Mouse (Mus musculus) urinary bladder, adult 18-20 months (tissue): ENCODE results near the gene Hcls1.

Experiments used
- DNase-seq, 2 experiments: peaks; one replicate each; pipeline ENCODE4 v3.0.0; 2022; ENCODE audit warnings: low spot score in 2 of 2, mixed read lengths in 2 of 2

Gene Hcls1

DNA sequence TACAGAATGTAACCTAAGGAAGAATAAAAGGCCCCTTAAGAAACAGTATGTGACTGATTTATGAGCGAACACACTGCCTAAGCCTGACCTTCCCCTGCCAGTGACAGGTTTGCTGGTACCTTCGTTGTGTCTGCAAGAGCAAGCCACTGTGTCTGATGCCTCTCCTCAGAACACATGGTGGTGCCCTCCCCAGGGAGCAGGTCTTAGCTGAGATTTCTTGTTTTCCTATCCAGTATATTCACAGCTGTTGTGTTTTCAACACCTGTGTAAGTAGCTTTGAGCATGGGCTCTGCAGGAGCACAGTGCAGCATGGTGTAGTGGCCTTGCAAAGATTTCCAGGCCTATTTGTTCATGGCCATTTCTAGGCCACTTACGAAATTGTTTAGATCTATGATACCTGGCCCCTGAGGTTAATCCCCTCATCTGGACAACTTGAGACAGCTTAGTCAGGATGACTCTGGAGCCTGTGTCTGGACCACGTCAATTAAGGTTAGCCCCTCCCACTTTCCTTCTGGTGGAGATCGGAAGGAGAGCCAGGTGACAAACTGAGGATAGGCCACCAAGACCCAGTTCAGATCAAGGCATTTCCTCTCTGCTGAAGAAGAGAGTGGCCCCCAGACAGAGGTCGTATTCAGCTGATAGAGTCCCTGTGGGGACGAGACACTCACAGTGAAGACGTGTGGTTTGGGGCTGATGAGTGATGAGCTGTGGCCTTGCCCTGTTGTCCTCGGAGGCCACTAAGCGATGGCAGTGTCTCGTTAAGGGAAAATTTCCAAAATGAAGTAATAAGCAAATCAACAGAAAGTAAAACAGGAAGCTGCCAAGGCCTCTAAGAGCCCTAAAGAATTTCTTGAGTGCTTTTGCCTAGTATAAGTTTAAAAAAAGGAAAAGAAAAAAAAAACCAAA lies 4.3 kb upstream of the Hcls1 start:
- DNase-seq, result no peak

DNA sequence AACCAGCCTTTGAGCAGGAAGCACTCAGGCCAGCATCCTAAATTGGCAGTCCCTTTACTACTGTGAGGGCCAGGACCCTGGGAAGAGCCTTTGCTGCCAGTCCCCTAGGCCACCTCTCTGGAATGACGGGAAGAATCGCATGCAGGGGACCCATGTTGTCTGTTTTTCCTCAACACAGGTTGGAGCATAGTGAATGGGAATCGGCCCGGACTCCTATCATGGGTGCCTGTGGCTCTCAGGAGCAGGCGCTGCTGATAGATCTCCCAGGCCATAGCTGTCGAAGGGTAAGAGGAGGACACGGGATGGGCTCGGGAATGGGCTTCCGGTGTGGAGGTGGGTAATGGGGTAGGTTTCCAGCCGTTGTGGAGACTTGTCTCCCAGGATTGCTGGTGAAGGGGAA lies 3.4 kb upstream of the Hcls1 start:
- DNase-seq, result no peak

DNA sequence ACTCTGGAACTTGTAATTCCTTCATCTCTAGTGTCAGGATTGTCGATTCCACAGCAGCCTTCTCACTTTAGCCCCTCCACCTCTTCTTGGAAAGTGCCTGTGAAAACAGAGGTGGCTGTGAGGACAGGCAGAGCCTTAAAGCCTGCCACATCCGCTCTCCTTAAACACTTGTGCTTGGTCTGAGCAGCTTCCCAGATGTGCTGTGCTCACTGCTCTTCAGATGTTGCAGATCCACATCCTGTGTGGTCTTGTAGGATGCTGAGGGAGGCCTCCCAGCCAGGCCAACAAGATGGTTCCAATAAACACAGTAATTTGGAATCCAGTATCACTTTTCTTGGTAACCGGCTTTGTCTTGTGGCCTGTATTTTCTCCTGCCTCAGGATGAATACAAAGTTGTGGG lies 2.8 kb upstream of the Hcls1 start:
- no peak for DNase-seq

DNA sequence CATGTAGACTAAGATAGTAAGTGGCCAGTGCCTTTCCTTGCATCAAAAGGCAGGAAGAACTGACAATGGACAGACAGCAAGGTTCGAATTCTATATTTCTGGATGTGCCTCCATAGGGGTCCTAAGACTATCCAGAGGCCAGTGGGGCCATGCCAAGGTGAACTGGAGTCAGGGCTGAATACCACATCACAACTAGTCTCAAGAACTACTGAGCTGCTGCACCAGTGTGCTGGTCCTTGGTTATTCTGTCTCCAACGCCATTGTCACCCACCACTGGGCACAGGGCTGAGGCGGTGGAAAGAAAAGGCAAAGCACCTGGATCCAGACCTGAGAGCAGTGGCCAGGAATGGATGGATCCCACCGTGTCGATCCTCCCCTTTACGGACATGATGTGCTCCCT lies 2.2 kb upstream of the Hcls1 start:
- no peak for DNase-seq

DNA sequence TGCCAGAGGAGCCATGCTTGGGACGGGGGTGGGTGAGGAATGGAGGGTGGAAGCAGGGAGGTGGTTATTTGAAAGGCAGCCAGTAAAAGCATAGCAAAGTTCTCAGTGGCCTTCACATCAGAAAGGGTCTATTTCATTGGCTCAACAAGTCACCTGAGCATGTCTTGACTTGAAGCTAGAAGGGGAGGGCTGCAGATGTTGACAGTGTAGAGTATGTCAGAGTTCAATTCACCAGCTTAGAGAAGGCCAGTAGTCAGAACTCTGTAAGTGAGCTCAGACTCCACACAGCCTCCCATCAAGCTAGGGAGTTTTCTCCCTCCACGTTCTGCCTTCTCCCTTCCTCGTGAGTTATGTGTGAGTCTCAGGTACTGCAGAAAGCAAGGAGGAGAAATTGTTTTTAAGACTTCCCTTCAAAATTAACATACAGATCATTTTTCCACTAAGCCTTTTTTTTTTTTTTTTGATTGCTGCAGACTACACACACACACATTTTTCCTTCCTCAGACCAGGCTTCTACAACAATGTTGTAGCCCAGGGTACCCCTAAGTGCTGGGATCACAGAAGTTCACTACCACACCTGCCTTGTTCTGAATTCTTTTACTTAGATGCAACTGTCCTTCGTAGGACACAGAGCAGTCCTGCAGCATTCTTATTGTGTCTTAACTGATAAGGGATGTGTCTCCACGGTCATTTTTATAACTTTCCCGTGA lies 497 bp upstream of the Hcls1 start:
- peak in 1 of 2 experiments; percentile 31 for DNase-seq

DNA sequence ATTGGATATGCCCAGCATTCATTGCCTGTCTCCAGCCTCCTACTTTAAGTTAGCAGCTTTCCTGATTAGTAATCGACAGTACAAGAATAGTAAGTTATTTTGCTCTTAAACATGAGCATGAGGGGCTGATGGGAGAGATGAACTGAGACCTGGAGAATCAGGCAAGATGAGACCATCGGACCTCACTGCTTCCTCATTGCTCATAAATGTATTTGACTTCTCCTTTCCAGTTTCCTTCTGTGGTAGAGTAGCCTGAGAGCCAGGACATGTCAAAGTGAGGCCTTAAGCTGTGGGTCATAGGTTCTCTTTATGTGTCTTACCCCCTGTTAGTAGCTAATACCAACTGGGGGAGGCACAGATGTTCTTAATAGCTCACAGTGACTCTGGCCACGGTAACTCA lies 1.0 kb downstream of the Hcls1 start:
- no peak for DNase-seq

DNA sequence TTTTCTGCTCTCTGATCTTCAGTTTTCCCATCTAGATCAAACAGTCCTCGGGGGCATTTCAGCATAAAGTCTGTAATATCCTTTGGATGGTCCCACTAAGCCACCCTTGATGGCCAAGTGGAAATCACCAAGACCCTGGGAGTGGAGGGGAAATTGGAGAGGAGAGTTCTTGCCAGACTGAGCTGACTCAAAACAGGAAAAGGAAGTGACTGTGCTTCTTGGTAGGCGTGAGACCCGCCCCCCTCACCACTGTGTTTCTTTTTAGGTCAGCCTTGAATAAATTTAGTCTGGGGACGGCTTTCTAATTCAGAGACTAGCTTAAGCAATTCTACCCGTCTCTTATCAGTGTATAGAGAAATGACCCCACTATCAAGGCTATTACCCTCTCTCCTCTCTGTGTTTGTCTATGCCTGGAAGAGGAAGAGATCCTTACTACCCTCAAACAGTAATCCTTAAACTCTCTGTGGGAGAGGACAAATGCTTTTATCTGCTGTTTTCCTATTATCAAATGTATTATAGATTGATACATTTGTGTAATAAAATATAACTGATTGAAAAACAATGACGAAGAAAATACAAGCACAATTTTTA lies 6.4 kb downstream of the Hcls1 start:
- no peak for DNase-seq

DNA sequence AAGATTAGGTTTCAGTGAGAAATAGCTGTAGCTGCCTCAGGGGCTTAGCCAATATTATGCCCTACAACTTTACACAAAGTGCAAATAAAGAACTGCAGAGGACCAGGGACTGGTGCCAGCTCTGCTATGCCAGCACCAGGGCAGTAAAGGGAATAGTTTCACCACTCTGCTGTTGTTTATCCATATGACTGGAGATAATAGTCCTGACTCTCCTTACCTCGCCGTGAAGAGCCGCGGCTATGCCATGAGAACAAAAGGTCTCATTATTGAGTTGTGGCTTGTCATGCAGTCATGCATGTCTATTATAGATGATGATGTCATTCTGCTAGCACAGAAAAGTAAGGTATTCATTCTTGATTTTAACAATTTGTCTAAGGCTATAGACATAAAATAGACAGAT lies 7.1 kb downstream of the Hcls1 start:
- DNase-seq, result no peak

DNA sequence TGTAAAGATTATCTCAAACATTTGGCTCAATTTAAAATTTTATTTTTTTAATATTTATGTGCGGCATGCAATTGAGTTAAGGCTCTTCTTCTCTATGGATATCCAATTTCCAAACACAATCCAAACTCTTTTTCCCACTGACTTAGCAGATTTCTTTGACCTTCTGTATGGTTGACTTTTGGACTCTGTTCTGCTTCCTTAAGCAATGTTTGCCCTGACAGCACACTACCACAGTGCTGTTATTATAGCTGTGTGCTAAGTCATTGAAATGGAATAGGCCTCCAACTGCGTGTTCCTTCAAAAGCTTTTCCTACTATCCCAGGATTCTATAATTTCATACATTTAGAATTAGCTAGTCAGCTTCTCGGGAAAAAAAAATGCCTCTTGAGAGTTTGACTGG lies 8.8 kb downstream of the Hcls1 start:
- DNase-seq, result no peak

DNA sequence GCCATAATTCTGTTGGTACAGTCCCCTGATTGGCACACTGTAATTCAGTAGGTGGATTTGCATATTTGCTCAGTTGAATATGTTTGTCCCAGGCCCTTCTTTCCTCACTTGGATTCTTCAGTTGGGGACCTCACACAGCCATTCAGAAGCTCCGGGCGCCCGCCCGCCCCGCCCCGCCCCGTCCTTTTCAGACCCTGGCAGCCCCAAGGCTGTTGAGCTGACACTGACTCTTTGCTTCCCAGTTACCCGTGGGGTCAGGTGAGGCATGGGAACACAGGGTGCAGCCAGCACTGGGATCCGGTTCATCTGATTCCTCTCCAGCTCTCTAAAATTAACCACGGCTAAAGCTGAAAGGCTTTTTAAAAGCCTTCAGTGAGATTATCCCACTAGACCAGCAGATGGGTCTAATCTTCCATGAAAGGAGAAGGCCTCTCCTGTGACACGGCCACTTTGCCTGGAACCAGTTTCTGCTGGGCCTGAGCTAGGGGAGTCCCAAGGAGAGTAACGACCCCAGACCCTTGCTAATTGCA lies 10.2 kb downstream of the Hcls1 start:
- DNase-seq, result no peak

DNA sequence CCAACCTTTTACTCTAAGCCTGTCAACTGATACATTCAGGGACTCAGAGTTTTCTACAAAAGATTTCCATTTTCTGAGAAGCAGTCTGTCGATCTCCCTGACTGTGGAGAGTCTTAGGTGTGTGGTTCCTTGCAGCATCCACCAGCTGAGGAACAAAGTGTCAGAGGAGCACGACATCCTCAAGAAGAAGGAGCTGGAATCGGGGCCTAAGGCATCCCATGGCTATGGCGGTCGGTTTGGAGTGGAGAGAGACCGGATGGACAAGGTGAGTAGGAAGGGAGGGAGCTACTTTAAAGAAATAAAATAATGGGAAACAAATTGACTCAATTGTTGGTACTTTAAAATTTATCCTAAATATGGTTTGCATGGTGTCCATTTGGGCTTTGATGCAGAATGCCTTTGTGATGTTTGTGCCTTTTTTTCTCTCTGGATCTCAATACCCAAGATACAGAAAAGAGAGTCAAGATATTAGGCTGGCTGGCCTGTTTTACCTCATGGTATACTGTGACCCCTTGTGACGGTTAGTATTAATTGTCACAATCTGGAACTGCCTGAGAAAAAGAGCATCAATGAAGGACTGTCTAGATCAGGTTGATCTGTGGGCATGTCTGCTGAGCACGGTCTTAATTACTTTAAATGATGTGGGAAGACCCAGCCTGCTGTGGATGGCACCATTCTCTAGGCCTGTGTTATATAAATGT lies 11.8 kb downstream of the Hcls1 start:
- no peak for DNase-seq

DNA sequence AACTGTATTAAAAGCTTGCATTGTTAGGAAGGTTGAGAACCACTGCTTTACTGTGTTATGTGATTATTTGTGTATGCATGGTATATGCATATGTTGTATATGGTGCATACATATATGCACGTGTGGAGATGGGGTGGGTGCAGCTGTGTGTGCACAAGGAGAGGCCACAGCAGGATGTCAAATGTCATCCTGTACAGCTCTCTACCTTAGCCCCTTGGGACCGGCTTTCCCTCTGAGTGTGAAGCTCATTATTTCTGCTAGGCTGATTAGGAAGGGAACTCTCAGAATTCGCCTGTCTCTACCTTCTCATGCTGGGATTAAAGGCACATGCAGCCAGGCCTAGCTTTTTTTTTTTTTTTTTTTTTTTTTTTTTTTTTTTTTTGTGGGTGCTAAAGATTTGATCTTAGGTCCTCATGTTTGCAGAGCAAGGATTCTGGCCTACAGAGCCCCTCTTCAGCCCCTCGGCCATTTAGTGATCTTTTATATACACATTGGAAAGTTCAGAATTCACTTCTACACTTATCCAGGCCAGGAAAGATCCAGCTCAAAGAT lies 12.9 kb downstream of the Hcls1 start:
- DNase-seq, result no peak

DNA sequence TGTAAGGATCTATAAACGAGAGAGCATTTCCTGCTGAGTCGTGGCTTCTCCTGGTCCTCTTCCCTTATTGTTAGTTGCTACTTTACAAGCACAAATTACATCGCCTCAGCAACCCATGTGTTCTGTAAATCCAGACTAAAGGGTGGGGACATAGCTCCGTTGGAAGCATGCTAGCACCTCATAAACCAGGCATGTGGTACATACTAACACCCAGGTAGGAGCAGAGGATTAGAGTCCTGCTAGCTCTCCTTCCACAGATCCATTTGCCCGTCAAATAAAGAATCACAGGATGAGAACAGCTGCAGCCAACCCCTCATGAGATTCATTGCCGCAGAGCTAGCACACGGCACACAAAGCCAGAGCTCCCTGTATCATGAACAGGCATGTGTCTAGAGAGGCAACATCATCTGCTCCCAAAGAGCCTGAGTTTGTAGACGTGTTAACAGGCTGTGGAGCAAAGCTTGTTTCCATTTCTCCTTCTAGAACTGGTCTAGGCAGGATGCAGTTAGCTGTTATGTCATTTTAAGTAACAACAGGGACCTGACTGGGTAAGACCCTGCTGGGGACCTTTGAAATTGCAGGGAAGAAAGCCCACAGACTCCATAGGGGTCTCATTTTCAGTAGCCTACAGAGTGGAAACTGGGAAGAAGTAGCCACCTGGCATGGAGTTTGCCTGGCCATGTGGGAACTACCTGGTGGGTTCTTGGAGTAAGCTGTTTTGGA lies 15.0 kb downstream of the Hcls1 start:
- no peak for DNase-seq

DNA sequence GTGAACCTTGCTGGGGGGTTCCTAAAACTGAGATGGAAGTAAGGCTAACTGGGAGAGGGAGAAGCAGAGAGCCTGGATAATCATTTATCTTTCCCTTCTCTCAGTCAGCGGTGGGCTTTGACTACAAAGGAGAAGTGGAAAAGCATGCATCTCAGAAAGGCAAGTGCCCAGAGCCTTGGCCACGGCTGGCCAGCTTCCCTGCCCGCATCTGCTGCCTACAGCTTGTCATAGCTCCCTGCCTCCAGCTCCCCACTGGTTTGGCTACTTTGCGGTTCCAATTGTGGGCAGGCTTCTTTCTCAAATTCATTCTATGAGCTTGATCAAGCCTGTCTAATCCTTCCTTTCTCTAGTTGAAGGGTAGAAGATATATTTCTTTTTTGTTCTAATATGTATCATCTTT lies 16.2 kb downstream of the Hcls1 start:
- DNase-seq, result no peak

DNA sequence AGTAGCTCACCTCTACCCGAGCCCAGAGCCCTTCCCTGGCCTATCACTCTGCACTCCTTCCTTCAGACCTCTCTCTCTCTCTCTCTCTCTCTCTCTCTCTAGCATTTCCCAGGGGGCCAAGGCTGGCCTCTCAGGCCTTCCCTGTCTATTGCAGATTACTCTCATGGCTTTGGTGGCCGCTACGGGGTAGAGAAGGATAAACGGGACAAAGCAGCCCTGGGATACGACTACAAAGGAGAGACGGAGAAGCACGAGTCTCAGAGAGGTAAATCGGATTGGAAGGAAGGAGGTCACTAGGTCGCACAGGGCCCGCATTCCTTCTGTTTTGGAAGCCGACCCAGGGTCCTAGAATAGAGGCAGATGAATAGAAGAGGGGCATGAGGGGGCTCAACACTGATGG lies 20.3 kb downstream of the Hcls1 start:
- no peak for DNase-seq

DNA sequence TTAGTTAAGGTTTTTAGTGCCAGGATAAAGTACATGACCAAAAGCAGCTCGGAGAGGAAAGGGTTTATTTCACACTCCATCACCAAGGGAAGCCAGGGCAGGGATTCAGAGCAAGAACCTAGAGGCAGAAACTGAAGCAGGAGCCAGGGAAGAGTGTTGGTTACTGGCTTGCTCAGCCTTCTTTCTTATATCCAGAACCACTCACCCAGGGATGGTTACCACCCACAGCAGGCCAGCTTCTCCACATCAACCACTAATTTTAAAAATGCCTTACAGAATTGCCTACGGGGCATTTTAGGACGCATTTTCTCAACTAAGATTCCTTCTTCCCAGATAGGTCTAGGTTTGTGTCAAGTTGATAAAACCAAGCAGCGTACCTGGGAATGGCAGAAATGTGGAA lies 28.6 kb downstream of the Hcls1 start:
- no peak for DNase-seq

DNA sequence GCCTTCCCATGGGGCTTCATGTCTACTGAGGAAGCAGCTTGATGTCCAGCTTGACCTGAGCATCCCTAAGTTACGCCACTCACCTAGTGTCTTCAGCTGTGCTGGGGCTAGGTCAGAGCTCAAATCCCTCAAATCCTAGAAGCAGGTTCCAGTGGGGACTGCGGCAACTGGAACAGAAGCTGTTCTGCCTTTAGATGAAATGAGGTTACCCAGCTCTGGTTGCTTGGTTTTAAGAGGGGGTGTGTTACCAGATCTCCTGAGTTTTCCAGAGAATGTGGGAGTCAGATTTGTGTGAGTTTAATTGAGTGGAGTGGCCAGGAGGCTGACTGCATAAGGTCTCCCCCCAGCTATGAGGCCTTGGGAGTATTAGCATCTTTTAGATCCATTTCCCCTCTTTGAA lies 44.3 kb downstream of the Hcls1 start:
- no peak for DNase-seq

DNA sequence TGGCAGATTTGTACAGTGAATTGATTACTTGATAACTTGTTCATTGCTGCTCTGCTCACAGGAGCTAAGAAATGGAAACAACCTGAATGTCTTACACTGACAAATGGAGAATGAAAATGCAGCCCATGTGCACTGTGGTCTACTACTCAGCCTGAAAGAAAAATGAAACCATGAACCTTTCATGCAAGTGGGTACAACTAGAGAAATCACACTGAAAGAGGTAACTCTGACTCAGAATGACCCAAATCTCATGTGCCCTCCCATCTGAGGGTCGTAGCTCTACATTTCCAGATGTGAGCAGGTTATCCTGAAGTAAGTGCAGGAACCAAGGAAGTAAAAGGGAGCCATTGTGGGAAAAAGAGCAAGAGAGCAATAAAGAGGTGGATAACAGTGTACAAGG lies 49.0 kb downstream of the Hcls1 start:
- no peak for DNase-seq

DNA sequence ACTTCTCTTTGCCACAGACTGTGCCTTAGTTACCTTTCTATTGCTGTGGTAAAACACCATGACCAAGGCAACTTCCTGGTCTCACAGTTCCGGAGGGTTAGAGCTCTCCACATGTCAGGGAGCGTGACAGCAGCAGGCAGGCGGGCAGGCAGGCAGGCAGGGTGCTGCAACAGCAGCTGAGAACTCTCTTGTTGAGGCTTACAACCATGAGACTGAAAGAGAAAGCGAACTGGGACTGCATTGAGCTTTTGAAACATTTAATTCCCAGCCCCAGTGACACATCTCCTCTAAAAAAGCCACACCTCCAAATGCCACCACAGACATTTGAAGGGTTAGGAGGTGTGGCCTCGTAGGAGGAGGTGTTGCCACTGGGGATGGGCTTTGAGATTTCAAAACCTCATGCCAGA lies 50.9 kb downstream of the Hcls1 start:
- no peak for DNase-seq

DNA sequence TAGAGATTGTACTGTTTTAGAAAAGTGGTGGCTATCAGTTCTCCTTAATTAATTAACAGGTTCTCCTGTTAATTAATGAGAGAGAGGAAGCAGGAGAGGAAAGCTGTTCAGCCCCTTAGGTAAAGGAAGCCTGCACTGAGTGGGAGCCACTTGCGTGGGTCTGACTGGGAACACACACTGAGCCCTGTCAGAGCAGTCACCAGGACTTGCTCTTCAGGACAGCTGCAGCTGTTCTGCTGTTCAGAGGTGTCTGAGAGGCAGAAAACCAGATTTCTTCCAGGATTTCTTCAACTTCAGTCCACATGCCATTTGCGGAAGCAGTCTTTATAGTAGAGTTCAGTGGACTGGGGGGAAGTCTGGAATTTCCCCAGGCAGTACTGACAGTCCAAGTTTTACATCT lies 52.6 kb downstream of the Hcls1 start:
- no peak for DNase-seq

DNA sequence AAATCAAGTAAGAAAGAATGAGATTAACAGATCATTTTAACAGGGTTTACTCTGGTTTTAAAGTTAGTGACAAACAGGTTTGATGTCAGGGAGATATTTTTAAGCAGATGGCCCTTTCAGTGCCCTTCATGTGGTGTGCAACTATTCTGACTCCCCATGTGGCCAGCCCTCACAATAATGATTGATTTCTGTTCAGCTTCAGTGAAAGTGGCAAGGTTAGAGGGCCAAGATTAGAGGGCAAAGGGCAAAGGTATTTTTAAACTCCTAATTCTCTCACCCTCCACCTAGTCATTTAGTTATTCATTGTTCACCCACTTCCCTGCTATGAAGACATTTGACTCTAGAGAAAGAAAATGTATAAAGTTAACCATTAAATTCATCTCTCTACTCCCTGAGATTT lies 53.3 kb downstream of the Hcls1 start:
- no peak for DNase-seq
